Mouse (Mus musculus): Measurements from ENCODE around the gene Clec2l.

DNA sequence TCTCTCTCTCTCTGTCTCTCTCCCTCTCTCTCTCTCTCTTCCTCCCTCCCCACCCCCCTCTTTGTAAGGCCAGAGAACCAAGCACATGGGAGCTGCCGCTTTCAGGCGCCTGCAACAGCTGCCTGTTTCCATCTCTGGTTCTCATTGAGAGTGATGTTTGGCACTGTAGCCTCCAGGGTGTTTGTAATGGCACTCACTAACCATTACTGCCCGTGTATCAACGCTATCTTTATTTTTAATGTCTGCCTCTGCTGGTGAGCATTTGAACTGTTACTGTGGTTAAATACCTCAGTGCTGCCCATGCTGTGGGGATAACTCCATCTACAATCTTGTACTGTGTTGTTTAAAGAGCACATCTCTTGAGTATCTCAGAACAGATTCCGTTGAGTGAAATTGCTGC is 21.2 kb upstream of the Clec2l start:
- TF ChIP-seq CTCF (IDR thresholded peaks at IDR 0.05; ENCODE audit: control insufficient read depth, insufficient read depth, insufficient read length) (no peak), MYOD1 (IDR thresholded peaks at IDR 0.05; ENCODE audit: control insufficient read depth, insufficient read length, low read depth) (no peak), USF1 (IDR thresholded peaks at IDR 0.05; ENCODE audit: low read depth) (no peak), MAX (IDR thresholded peaks at IDR 0.05) (no peak), MYOG (IDR thresholded peaks at IDR 0.05; ENCODE audit: control insufficient read depth, extremely low read depth, insufficient read length) (no peak)
